Mouse (Mus musculus) cerebellum, adult 2 months (tissue): Measurements from ENCODE around the gene Gtf2ird1. TPM values are rescaled to one million over a fixed set of nuclear protein-coding genes. Genes with fewer than 3 reads are reported as not detected.

Source experiments
- DNase-seq, 2 experiments: peaks; one replicate each; pipeline ENCODE4 v3.0.0; 2021
- H3K27ac ChIP-seq: fragments of 200-500 bp; 2 replicates; pipeline ENCODE4 v1.5.1; 2012; ENCODE audit warnings: low read length, control low read depth, inconsistent platforms; ENCODE audit not compliant: insufficient read depth
- H3K27me3 ChIP-seq: fragments of 200-500 bp; 2 replicates; pipeline ENCODE4 v1.6.1; 2012; ENCODE audit warnings: inconsistent platforms, mild to moderate bottlenecking, low read length, moderate library complexity; ENCODE audit not compliant: control insufficient read depth, insufficient read depth
- H3K4me1 ChIP-seq: fragments of 200-500 bp; 2 replicates; pipeline ENCODE4 v1.6.1; 2011; ENCODE audit warnings: low read length; ENCODE audit not compliant: control insufficient read depth, insufficient read depth
- H3K4me3 ChIP-seq: fragments of 200-500 bp; replicated peaks from 2 replicates; pipeline ENCODE3; 2011; ENCODE audit warnings: mild to moderate bottlenecking, low read depth, low read length, control low read depth; ENCODE audit not compliant: insufficient read depth
- CTCF ChIP-seq: fragments of 200-500 bp; IDR thresholded peaks from 2 replicates; pipeline ENCODE4 v1.5.1; 2011; ENCODE audit warnings: low read depth, mild to moderate bottlenecking, control low read depth, low read length, moderate library complexity, borderline replicate concordance; ENCODE audit not compliant: insufficient read depth
- POLR2A ChIP-seq: fragments of 200-500 bp; IDR thresholded peaks from 2 replicates; pipeline ENCODE4 v1.6.1; 2011; ENCODE audit warnings: low read length, control low read depth, borderline replicate concordance; ENCODE audit not compliant: insufficient read depth
- WGBS: fragments of 180-500 bp; shearing (Covaris S2); methylation state at CpG from one replicate; pipeline ENCODE4 v1.1.7; 2018; 5-methylcytosine and 5-hydroxymethylcytosine counted together
- polyA plus RNA-seq: library from polyadenylated mRNA; depleted of rRNA; stranded (reverse); fragments of >200 nt; gene quantifications from 2 replicates; pipeline ENCODE4 v1.2.3, GENCODE M21; 2012

Gtf2ird1 gene
- polyA plus RNA-seq, 1 experiment = 47.0 TPM

GRCm38 (mm10) chr5:134462731-134463130 is 6.2 kb upstream of the Gtf2ird1 start:
- no peak for TF ChIP-seq CTCF
- no peak for TF ChIP-seq POLR2A
- 81% methylated on average over 8 of the region's 8 CpGs for WGBS
- no peak for DNase-seq
- Histone ChIP-seq H3K4me1 (no peaks in the 10 kb centered on the region), H3K4me3 (no peak overlapping the region), H3K27ac (no peak overlapping the region), H3K27me3 (no peaks in the 10 kb centered on the region)

GRCm38 (mm10) chr5:134462316-134462715 is 5.8 kb upstream of the Gtf2ird1 start:
- Histone ChIP-seq H3K27ac (no peak overlapping the region), H3K4me1 (no peaks in the 10 kb centered on the region), H3K27me3 (no peaks in the 10 kb centered on the region), H3K4me3 (no peak overlapping the region)
- TF ChIP-seq POLR2A (no peak), CTCF (no peak)
- DNase-seq = no peak
- WGBS = 88% methylated on average over 2 of the region's 2 CpGs

- DNase-seq = no peak
- Histone ChIP-seq H3K27me3 (no peaks in the 10 kb centered on the region), H3K4me1 (no peaks in the 10 kb centered on the region), H3K27ac (no peak overlapping the region), H3K4me3 (no peak overlapping the region)
- 97% methylated on average over 4 of the region's 4 CpGs for WGBS
- TF ChIP-seq POLR2A (no peak), CTCF (no peak)
Measured at GRCm38 (mm10) chr5:134460546-134460945, 4.0 kb upstream of the Gtf2ird1 start.

- Histone ChIP-seq H3K27me3 (no peaks in the 10 kb centered on the region), H3K27ac (no peak overlapping the region), H3K4me1 (peaks cover 3% of the 10 kb centered on the region; the same call in 1 of the 2 replicates), H3K4me3 (no peak overlapping the region)
- DNase-seq = no peak
- TF ChIP-seq CTCF (no peak), POLR2A (no peak)
- WGBS = 91% methylated on average over 7 of the region's 7 CpGs
Measured at GRCm38 (mm10) chr5:134459096-134459495, 2.6 kb upstream of the Gtf2ird1 start.

- TF ChIP-seq POLR2A (no peak), CTCF (no peak)
- Histone ChIP-seq H3K4me3 (no peak overlapping the region), H3K27me3 (no peaks in the 10 kb centered on the region), H3K27ac (no peak overlapping the region), H3K4me1 (peaks cover 4% of the 10 kb centered on the region; the same call in 1 of the 2 replicates)
- 70% methylated on average over 3 of the region's 3 CpGs for WGBS
- DNase-seq = no peak
Measured at GRCm38 (mm10) chr5:134458416-134458815, 1.9 kb upstream of the Gtf2ird1 start.

- H3K27ac ChIP-seq = no peak overlapping the region
- no peak for DNase-seq
- peaks cover 4% of the 10 kb centered on the region for H3K4me1 ChIP-seq
- no peaks in the 10 kb centered on the region for H3K27me3 ChIP-seq
- WGBS = 85% methylated on average over 2 of the region's 2 CpGs
- TF ChIP-seq CTCF = no peak
- no peak for TF ChIP-seq POLR2A
- H3K4me3 ChIP-seq = no peak overlapping the region
Measured at GRCm38 (mm10) chr5:134457371-134457770, 855 bp upstream of the Gtf2ird1 start.

GRCm38 (mm10) chr5:134455914-134456423 is 547 bp downstream of the Gtf2ird1 start:
- no peaks in the 10 kb centered on the region for H3K27me3 ChIP-seq
- peak; percentile 57 to 64 for DNase-seq
- 0 out of 2 replicates have a peak overlapping the region, but pooled peaks have one; percentile 2 for H3K27ac ChIP-seq
- TF ChIP-seq POLR2A = no peak
- TF ChIP-seq CTCF = no peak
- peak overlapping the region; percentile 81 for H3K4me3 ChIP-seq
- H3K4me1 ChIP-seq = peaks cover 4% of the 10 kb centered on the region
- WGBS = under 1% methylated on average over 17 of the region's 17 CpGs

- Histone ChIP-seq H3K4me3 (peak overlapping the region; percentile 81), H3K27ac (peak overlapping the region; percentile 70; the same call in 1 of the 2 replicates), H3K27me3 (no peaks in the 10 kb centered on the region), H3K4me1 (peaks cover 4% of the 10 kb centered on the region)
- WGBS = 3% methylated on average over 21 of the region's 21 CpGs
- TF ChIP-seq POLR2A (no peak), CTCF (no peak)
- peak; percentile 32 to 48 for DNase-seq
Measured at GRCm38 (mm10) chr5:134455186-134455895, 1.2 kb downstream of the Gtf2ird1 start.
